ENCODE assay signal across 9 mouse cellular contexts in genomic region chr3:38884276-38884675, GRCm38 (mm10). TPM values are rescaled to one million over a fixed set of nuclear protein-coding genes. Genes with fewer than 3 reads are reported as not detected.
DNase-seq lines count a peak whose midpoint lies in the region; ATAC-seq and TF ChIP-seq lines count a peak whose summit lies in the region.
"Had no signal": no experiment of that assay in that cellular context is flagged by ENCODE, and none has a peak within 500 bp of the region (broad histone marks: within the 10 kb centered on the region; RNA-seq: fewer than 3 reads in every experiment).

No protein-coding gene starts in this region.

- no peak for TF ChIP-seq POLR2A in limb, embryonic 14.5 days (IDR thresholded peaks at IDR 0.05; ENCODE audit: borderline replicate concordance, extremely low read depth, insufficient read depth, insufficient read length)

- H3K27me3 ChIP-seq in embryonic facial prominence, embryonic 15.5 days, result 0 out of 2 replicates have a peak, but pooled peaks cover 5% of the 10 kb centered on the region
- peaks cover 8% of the 10 kb centered on the region for H3K27me3 ChIP-seq in heart, embryonic 11.5 days (ENCODE audit: control insufficient read depth, insufficient read depth, low read length)
- no peaks in the 10 kb centered on the region; the same call in 1 of the 2 replicates for H3K27me3 ChIP-seq in kidney, embryonic 14.5 days (ENCODE audit: control insufficient read depth, insufficient read depth, low read length)
- H3K27me3 ChIP-seq in limb, embryonic 14.5 days (ENCODE audit: control insufficient read depth, insufficient read depth, low read length), result no peaks in the 10 kb centered on the region
- H3K27me3 ChIP-seq in midbrain, embryonic 15.5 days (replicated peaks), result no peaks in the 10 kb centered on the region

- H3K4me2 ChIP-seq in embryonic facial prominence, embryonic 15.5 days (replicated peaks), result peak overlapping the region; percentile 92
- H3K4me2 ChIP-seq in heart, embryonic 11.5 days, result peak overlapping the region; percentile 98
- peak overlapping the region; percentile 92 for H3K4me2 ChIP-seq in kidney, embryonic 14.5 days (replicated peaks; ENCODE audit: low read depth, low read length)
- peak overlapping the region; percentile 90 for H3K4me2 ChIP-seq in limb, embryonic 14.5 days (replicated peaks; ENCODE audit: low read depth, low read length, severe bottlenecking)
- peak overlapping the region; percentile 90 for H3K4me2 ChIP-seq in midbrain, embryonic 15.5 days

- H3K4me3 ChIP-seq in embryonic facial prominence, embryonic 15.5 days (replicated peaks), result peak overlapping the region; percentile 83
- peak overlapping the region; percentile 84 for H3K4me3 ChIP-seq in heart, embryonic 11.5 days (ENCODE audit: low read depth, low read length)
- peak overlapping the region; percentile 80 for H3K4me3 ChIP-seq in kidney, embryonic 14.5 days (ENCODE audit: low read length)
- peak overlapping the region; percentile 87 for H3K4me3 ChIP-seq in limb, embryonic 14.5 days (replicated peaks; ENCODE audit: low read length)
- H3K4me3 ChIP-seq in midbrain, embryonic 15.5 days, result peak overlapping the region; percentile 85

- DNase-seq in urinary bladder, adult 18-20 months (ENCODE audit: low spot score in 2 of 2), result peak; percentile 50
- no peak for DNase-seq in urinary bladder, adult 2 months (ENCODE audit: low spot score)
- DNase-seq in limb, embryonic 14.5 days (ENCODE audit: low spot score), result peak; percentile 95
- peak; percentile 37 to 73 for DNase-seq in spleen, postnatal 4 days (ENCODE audit: low spot score in 2 of 2)

- H3K36me3 ChIP-seq in embryonic facial prominence, embryonic 15.5 days, result peaks cover 2% of the 10 kb centered on the region; the same call in 1 of the 2 replicates
- H3K36me3 ChIP-seq in heart, embryonic 11.5 days (ENCODE audit: control insufficient read depth, insufficient read depth, low read length), result no peaks in the 10 kb centered on the region
- H3K36me3 ChIP-seq in kidney, embryonic 14.5 days (ENCODE audit: control insufficient read depth, insufficient read depth, low read length), result 0 out of 2 replicates have a peak, but pooled peaks cover 6% of the 10 kb centered on the region
- peaks cover 9% of the 10 kb centered on the region for H3K36me3 ChIP-seq in limb, embryonic 14.5 days (ENCODE audit: control insufficient read depth, insufficient read depth, low read length)
- no peaks in the 10 kb centered on the region for H3K36me3 ChIP-seq in midbrain, embryonic 15.5 days (replicated peaks)
- H3K36me3 ChIP-seq: G1E had no signal

- H3K9me3 ChIP-seq in embryonic facial prominence, embryonic 15.5 days (replicated peaks), result no peaks in the 10 kb centered on the region
- H3K9me3 ChIP-seq in heart, embryonic 11.5 days (replicated peaks; ENCODE audit: control insufficient read depth, low read length), result no peaks in the 10 kb centered on the region
- no peaks in the 10 kb centered on the region for H3K9me3 ChIP-seq in kidney, embryonic 14.5 days (ENCODE audit: control insufficient read depth, low read length)
- no peaks in the 10 kb centered on the region for H3K9me3 ChIP-seq in limb, embryonic 14.5 days (ENCODE audit: control insufficient read depth, low read length)
- no peaks in the 10 kb centered on the region for H3K9me3 ChIP-seq in midbrain, embryonic 15.5 days

- no peak for ATAC-seq in embryonic facial prominence, embryonic 15.5 days (ENCODE audit: insufficient number of reproducible peaks, low FRiP score, low TSS enrichment, low read depth)
- no peak for ATAC-seq in heart, embryonic 11.5 days (replicated peaks; ENCODE audit: insufficient number of reproducible peaks, low FRiP score, low TSS enrichment)
- no peak for ATAC-seq in kidney, embryonic 14.5 days (ENCODE audit: low FRiP score, low TSS enrichment)
- ATAC-seq in limb, embryonic 14.5 days (ENCODE audit: low FRiP score, low read depth), result peak; percentile 41; the same call in 1 of the 2 replicates
- ATAC-seq in midbrain, embryonic 15.5 days (replicated peaks), result peak; percentile 25

- peak overlapping the region; percentile 98 for H3K27ac ChIP-seq in embryonic facial prominence, embryonic 15.5 days (replicated peaks)
- H3K27ac ChIP-seq in heart, embryonic 11.5 days (ENCODE audit: low read depth, low read length), result no peak overlapping the region
- no peak overlapping the region for H3K27ac ChIP-seq in kidney, embryonic 14.5 days (ENCODE audit: low read depth, low read length)
- peak overlapping the region; percentile 98 for H3K27ac ChIP-seq in limb, embryonic 14.5 days (replicated peaks; ENCODE audit: low read depth, low read length)
- H3K27ac ChIP-seq in midbrain, embryonic 15.5 days, result peak overlapping the region; percentile 60

- H3K9ac ChIP-seq in embryonic facial prominence, embryonic 15.5 days, result no peak overlapping the region; the same call in 1 of the 2 replicates
- H3K9ac ChIP-seq in heart, embryonic 11.5 days (ENCODE audit: low read depth, low read length), result peak overlapping the region; percentile 35; the same call in 1 of the 2 replicates
- H3K9ac ChIP-seq in kidney, embryonic 14.5 days (ENCODE audit: low read depth, low read length), result no peak overlapping the region
- H3K9ac ChIP-seq in limb, embryonic 14.5 days (ENCODE audit: low read depth, low read length, severe bottlenecking), result peak overlapping the region; percentile 5; the same call in 1 of the 2 replicates
- peak overlapping the region; percentile 79; the same call in 1 of the 2 replicates for H3K9ac ChIP-seq in midbrain, embryonic 15.5 days

- H3K4me1 ChIP-seq in embryonic facial prominence, embryonic 15.5 days, result peaks cover 35% of the 10 kb centered on the region
- peaks cover 8% of the 10 kb centered on the region for H3K4me1 ChIP-seq in heart, embryonic 11.5 days (ENCODE audit: control insufficient read depth, insufficient read depth, low read length)
- no peaks in the 10 kb centered on the region; the same call in 1 of the 2 replicates for H3K4me1 ChIP-seq in kidney, embryonic 14.5 days (ENCODE audit: control insufficient read depth, insufficient read depth, low read length)
- peaks cover 12% of the 10 kb centered on the region for H3K4me1 ChIP-seq in limb, embryonic 14.5 days (ENCODE audit: control insufficient read depth, insufficient read depth, low read length)
- peaks cover 26% of the 10 kb centered on the region for H3K4me1 ChIP-seq in midbrain, embryonic 15.5 days

- WGBS in embryonic facial prominence, embryonic 15.5 days, result under 1% methylated on average over 6 of the region's 6 CpGs
- 1% methylated on average over 6 of the region's 6 CpGs for WGBS in heart, embryonic 11.5 days (ENCODE audit: insufficient replicate concordance)
- 0% methylated on average over 6 of the region's 6 CpGs for WGBS in kidney, embryonic 14.5 days
- 0% methylated on average over 6 of the region's 6 CpGs for WGBS in limb, embryonic 14.5 days
- WGBS in midbrain, embryonic 15.5 days, result 0% methylated on average over 6 of the region's 6 CpGs

RNA-seq across cellular contexts. Expression of gene Fat4, which starts 2.5 kb away (rescaled TPM):
- polyA plus RNA-seq in urinary bladder, adult 2 months (2012; rRNA removed), result 4.2 and 6.3 TPM in 2 replicates
- polyA plus RNA-seq in embryonic facial prominence, embryonic 15.5 days (2015; fragmentation: Nextera tagmentation; extraction: Ambion mirVana), result 9.5 and 10.1 TPM in 2 replicates
- 4.7 and 5.3 TPM in 2 replicates for polyA plus RNA-seq in heart, embryonic 11.5 days (2014; fragmentation: Nextera tagmentation; extraction: Ambion mirVana)
- polyA plus RNA-seq in kidney, embryonic 14.5 days (2014; fragmentation: Nextera tagmentation; extraction: Ambion mirVana), result 10.0 and 14.1 TPM in 2 replicates
- polyA plus RNA-seq in limb, embryonic 14.5 days (2012; rRNA removed), result 23.9 and 27.9 TPM in 2 replicates
- polyA plus RNA-seq in limb, embryonic 14.5 days (2014; fragmentation: Nextera tagmentation; extraction: Ambion mirVana), result 22.8 and 25.4 TPM in 2 replicates
- 8.2 and 9.2 TPM in 2 replicates for polyA plus RNA-seq in midbrain, embryonic 15.5 days (2015; fragmentation: Nextera tagmentation; extraction: Ambion mirVana)
- polyA plus RNA-seq: G1E had no signal

Comparison
In these comparisons a context has a peak if more than half of its experiments do, and no peak if none do; other contexts are left out.
1. ATAC-seq: peak in limb, embryonic 14.5 days (single experiment) and midbrain, embryonic 15.5 days (single experiment); none in embryonic facial prominence, embryonic 15.5 days (single experiment), heart, embryonic 11.5 days (single experiment) and kidney, embryonic 14.5 days (single experiment).
2. H3K27ac ChIP-seq: peak in embryonic facial prominence, embryonic 15.5 days (single experiment), limb, embryonic 14.5 days (single experiment) and midbrain, embryonic 15.5 days (single experiment); none in heart, embryonic 11.5 days (single experiment) and kidney, embryonic 14.5 days (single experiment).
3. H3K9ac ChIP-seq: peak in heart, embryonic 11.5 days (single experiment), limb, embryonic 14.5 days (single experiment) and midbrain, embryonic 15.5 days (single experiment); none in embryonic facial prominence, embryonic 15.5 days (single experiment) and kidney, embryonic 14.5 days (single experiment).
4. Peak in every context shown above with its lines, with median percentiles within 50 percentile points of each other: H3K4me2 ChIP-seq and H3K4me3 ChIP-seq.